Mouse (Mus musculus): Measurements from ENCODE around the gene Tmem98. TPM values are rescaled to one million over a fixed set of nuclear protein-coding genes. Genes with fewer than 3 reads are reported as not detected.

Gene Tmem98
- total and polyA plus RNA-seq, 3 experiments: 12.7 to 21.3 (median 18.4) TPM

DNA sequence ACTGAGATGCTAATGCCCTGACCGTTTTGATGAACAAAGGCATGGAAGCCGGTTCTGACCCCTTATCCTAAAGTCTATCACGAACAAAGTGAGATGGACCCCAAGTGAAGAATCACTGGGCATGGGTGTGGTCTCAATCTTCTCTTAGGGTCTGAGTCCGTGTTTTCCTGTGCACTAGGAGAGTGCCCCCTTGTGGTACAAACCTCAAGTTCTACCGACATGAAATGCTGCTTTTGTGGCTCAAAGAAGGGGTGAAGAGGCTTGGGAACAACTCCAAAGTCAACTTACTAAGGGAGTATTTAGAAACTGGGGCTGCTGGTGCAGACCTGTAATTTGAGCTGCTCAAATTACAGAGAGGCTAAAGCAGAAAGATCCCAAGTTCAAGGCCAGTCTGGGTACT, 41.9 kb downstream of the Tmem98 start:
- H3K36me3 ChIP-seq (replicated peaks in 1 of 2; ENCODE audit: control insufficient read depth in 1 of 2, insufficient read depth in 1 of 2, low read length in 1 of 2): no peaks in the 10 kb centered on the region
- dilution Hi-C loops (cut with MboI; ENCODE audit: extremely low pct_ligation_motif_present, extremely low pct_unique_long_range_greater_than_20kb, low sequenced_read_pairs) (no loop called here), in situ Hi-C loops (cut with MboI; ENCODE audit: low pct_ligation_motif_present, low pct_unique_long_range_greater_than_20kb, low sequenced_read_pairs) (no loop called here)
- H3K9me3 ChIP-seq (replicated peaks; ENCODE audit: low read length): no peaks in the 10 kb centered on the region
- H3K27ac ChIP-seq (ENCODE audit: insufficient read depth, low read depth): no peak overlapping the region
- TF ChIP-seq RAD21 (IDR thresholded peaks at IDR 0.05; ENCODE audit: low read depth, low read length): peak; percentile 53
- TF ChIP-seq RCOR1 (conservative IDR thresholded peaks at IDR 0.05; ENCODE audit: low read depth, low read length): no peak
- TF ChIP-seq CTCF (conservative IDR thresholded peaks at IDR 0.05 in 1 of 2, IDR thresholded peaks at IDR 0.05 in 1 of 2; ENCODE audit: low read depth in 2 of 2, low read length in 2 of 2): peak; percentile 81 to 83
- peak; percentile 72 for TF ChIP-seq SMC3 (IDR thresholded peaks at IDR 0.05; ENCODE audit: low read depth, low read length)
- H3K4me3 ChIP-seq (replicated peaks in 1 of 3; ENCODE audit: low read depth in 2 of 3, low read length in 2 of 3, poor library complexity in 1 of 3): no peak overlapping the region
- H3K79me2 ChIP-seq (replicated peaks; ENCODE audit: control insufficient read depth, extremely low read depth, insufficient read depth, poor library complexity, severe bottlenecking): no peaks in the 10 kb centered on the region
- no peak overlapping the region for H3K9ac ChIP-seq (ENCODE audit: insufficient read depth, low read depth)
- H3K4me1 ChIP-seq (ENCODE audit: control insufficient read depth in 1 of 2, insufficient read depth in 2 of 2): no peaks in the 10 kb centered on the region
- DNase-seq (ENCODE audit: extremely low read depth): peak; percentile 54
- peaks cover 85% of the 10 kb centered on the region for H3K27me3 ChIP-seq (replicated peaks)
- no peak overlapping the region for H3K4me2 ChIP-seq (ENCODE audit: insufficient read depth, low read depth, poor library complexity, severe bottlenecking)

DNA sequence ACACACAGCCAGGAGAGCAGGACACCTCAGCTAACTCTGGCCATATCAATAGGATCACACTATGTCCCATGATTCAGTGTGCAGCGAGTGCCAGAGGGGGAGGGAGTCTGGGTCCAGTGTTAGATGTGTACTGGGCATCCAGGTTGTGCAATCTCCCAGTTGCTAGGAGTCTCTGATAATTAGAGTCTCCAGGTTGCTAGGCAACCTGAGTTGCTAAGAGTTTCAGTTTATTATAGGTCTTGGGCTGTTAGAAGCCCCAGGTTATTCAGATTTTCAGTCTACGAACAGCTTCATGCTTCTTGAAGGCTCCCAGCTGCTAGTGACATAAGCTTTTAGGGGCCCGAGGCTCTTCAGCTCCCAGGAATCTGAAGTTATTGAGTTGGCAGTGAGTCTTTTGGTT, 43.0 kb downstream of the Tmem98 start:
- no peaks in the 10 kb centered on the region for H3K9me3 ChIP-seq (replicated peaks; ENCODE audit: low read length)
- H3K36me3 ChIP-seq (replicated peaks in 1 of 2; ENCODE audit: control insufficient read depth in 1 of 2, insufficient read depth in 1 of 2, low read length in 1 of 2): no peaks in the 10 kb centered on the region

GRCm38 (mm10) chr11:80854430-80854829, 44.5 kb downstream of the Tmem98 start:
- no peak for DNase-seq (ENCODE audit: extremely low read depth)
- Histone ChIP-seq H3K27me3 (replicated peaks) (peaks cover 83% of the 10 kb centered on the region), H3K9ac (ENCODE audit: insufficient read depth, low read depth) (no peak overlapping the region), H3K4me2 (ENCODE audit: insufficient read depth, low read depth, poor library complexity, severe bottlenecking) (peak overlapping the region; percentile 80; the same call in 1 of the 2 replicates), H3K4me3 (replicated peaks in 1 of 3; ENCODE audit: low read depth in 2 of 3, low read length in 2 of 3, poor library complexity in 1 of 3) (no peak overlapping the region), H3K4me1 (ENCODE audit: control insufficient read depth in 1 of 2, insufficient read depth in 2 of 2) (no peaks in the 10 kb centered on the region), H3K9me3 (replicated peaks; ENCODE audit: low read length) (no peaks in the 10 kb centered on the region), H3K27ac (ENCODE audit: insufficient read depth, low read depth) (no peak overlapping the region), H3K36me3 (replicated peaks in 1 of 2; ENCODE audit: control insufficient read depth in 1 of 2, insufficient read depth in 1 of 2, low read length in 1 of 2) (no peaks in the 10 kb centered on the region), H3K79me2 (replicated peaks; ENCODE audit: control insufficient read depth, extremely low read depth, insufficient read depth, poor library complexity, severe bottlenecking) (no peaks in the 10 kb centered on the region)
- no peak for TF ChIP-seq PAX5 (IDR thresholded peaks at IDR 0.05; ENCODE audit: low read length)
- TF ChIP-seq CTCF (conservative IDR thresholded peaks at IDR 0.05 in 1 of 2, IDR thresholded peaks at IDR 0.05 in 1 of 2; ENCODE audit: low read depth in 2 of 2, low read length in 2 of 2): no peak
- TF ChIP-seq TBP (conservative IDR thresholded peaks at IDR 0.05; ENCODE audit: low read depth, low read length): no peak
- no peak for TF ChIP-seq NELFE (IDR thresholded peaks at IDR 0.05; ENCODE audit: low read depth, low read length)
- no peak for TF ChIP-seq MAFK (IDR thresholded peaks at IDR 0.05; ENCODE audit: insufficient replicate concordance, low read length)
- no peak for TF ChIP-seq USF1 (IDR thresholded peaks at IDR 0.05; ENCODE audit: low read depth, low read length)
- no peak for TF ChIP-seq JUN (IDR thresholded peaks at IDR 0.05; ENCODE audit: insufficient read depth, low read depth, low read length)
- no peak for TF ChIP-seq MAZ (IDR thresholded peaks at IDR 0.05; ENCODE audit: low read depth, low read length)
- no peak for TF ChIP-seq ELF1 (IDR thresholded peaks at IDR 0.05; ENCODE audit: low read depth, low read length)
- no peak for TF ChIP-seq POLR2A (IDR thresholded peaks at IDR 0.05; ENCODE audit: low read depth, low read length)
- dilution Hi-C loops (cut with MboI; ENCODE audit: extremely low pct_ligation_motif_present, extremely low pct_unique_long_range_greater_than_20kb, low sequenced_read_pairs): no loop called here
- in situ Hi-C loops (cut with MboI; ENCODE audit: low pct_ligation_motif_present, low pct_unique_long_range_greater_than_20kb, low sequenced_read_pairs): no loop called here

More for the DNA sequence above, 43.0 kb downstream of the Tmem98 start:
- Histone ChIP-seq H3K27ac (ENCODE audit: insufficient read depth, low read depth) (no peak overlapping the region), H3K4me1 (ENCODE audit: control insufficient read depth in 1 of 2, insufficient read depth in 2 of 2) (no peaks in the 10 kb centered on the region), H3K9ac (ENCODE audit: insufficient read depth, low read depth) (no peak overlapping the region), H3K79me2 (replicated peaks; ENCODE audit: control insufficient read depth, extremely low read depth, insufficient read depth, poor library complexity, severe bottlenecking) (no peaks in the 10 kb centered on the region), H3K27me3 (replicated peaks) (peaks cover 83% of the 10 kb centered on the region), H3K4me2 (ENCODE audit: insufficient read depth, low read depth, poor library complexity, severe bottlenecking) (no peak overlapping the region), H3K4me3 (replicated peaks in 1 of 3; ENCODE audit: low read depth in 2 of 3, low read length in 2 of 3, poor library complexity in 1 of 3) (no peak overlapping the region)
- dilution Hi-C loops (cut with MboI; ENCODE audit: extremely low pct_ligation_motif_present, extremely low pct_unique_long_range_greater_than_20kb, low sequenced_read_pairs) (no loop called here), in situ Hi-C loops (cut with MboI; ENCODE audit: low pct_ligation_motif_present, low pct_unique_long_range_greater_than_20kb, low sequenced_read_pairs) (no loop called here)
- no peak for DNase-seq (ENCODE audit: extremely low read depth)
- TF ChIP-seq POLR2AphosphoS2 (IDR thresholded peaks at IDR 0.05; ENCODE audit: low read depth, low read length) (no peak), USF1 (IDR thresholded peaks at IDR 0.05; ENCODE audit: low read depth, low read length) (no peak), CTCF (conservative IDR thresholded peaks at IDR 0.05 in 1 of 2, IDR thresholded peaks at IDR 0.05 in 1 of 2; ENCODE audit: low read depth in 2 of 2, low read length in 2 of 2) (no peak), EP300 (IDR thresholded peaks at IDR 0.05; ENCODE audit: low read length) (no peak), PAX5 (IDR thresholded peaks at IDR 0.05; ENCODE audit: low read length) (no peak), MAX (IDR thresholded peaks at IDR 0.05; ENCODE audit: low read length) (no peak), ZMIZ1 (IDR thresholded peaks at IDR 0.05; ENCODE audit: low read depth, low read length) (no peak), MXI1 (IDR thresholded peaks at IDR 0.05; ENCODE audit: low read depth, low read length) (no peak), GABPA (IDR thresholded peaks at IDR 0.05; ENCODE audit: insufficient replicate concordance, low read depth, low read length) (no peak), HCFC1 (IDR thresholded peaks at IDR 0.05; ENCODE audit: low read depth, low read length) (no peak), TBP (conservative IDR thresholded peaks at IDR 0.05; ENCODE audit: low read depth, low read length) (no peak), NRF1 (IDR thresholded peaks at IDR 0.05; ENCODE audit: low read depth, low read length) (no peak), SMC3 (IDR thresholded peaks at IDR 0.05; ENCODE audit: low read depth, low read length) (no peak), USF2 (conservative IDR thresholded peaks at IDR 0.05; ENCODE audit: low read depth, low read length) (no peak)
